ENCODE assay signal across 26 mouse cellular contexts in genomic region chr16:88747943-88748342, GRCm38 (mm10). TPM values are rescaled to one million over a fixed set of nuclear protein-coding genes. Genes with fewer than 3 reads are reported as not detected.
DNase-seq lines count a peak whose midpoint lies in the region.
"Had no signal": no experiment of that assay in that cellular context is flagged by ENCODE, and none has a peak within 500 bp of the region (broad histone marks: within the 10 kb centered on the region; RNA-seq: fewer than 3 reads in every experiment).

No protein-coding gene starts in this region.

- DNase-seq in cerebellum, postnatal 10 days = peak; percentile 24 to 38
- no peak for DNase-seq in cerebellum, adult 9-10 months
- peak; percentile 5 for DNase-seq in layer of hippocampus, adult 11-12 months (ENCODE audit: low spot score)
- DNase-seq in layer of hippocampus, adult 9-11 months = no peak
- peak; percentile 4 to 18 for DNase-seq in layer of hippocampus, postnatal 10 days (ENCODE audit: low spot score in 2 of 2)
- no peak for DNase-seq in cerebellum, adult 9-11 months
- no peak for DNase-seq in kidney, adult 11 months
- DNase-seq: adrenal gland, postnatal 10 days; cerebellum, adult 18-20 months; embryo, embryonic 11 days; gastrocnemius, adult 2 months; gastrocnemius, postnatal 36 days; heart, adult 18-20 months; heart, postnatal 36 days; kidney, adult 8-10 months; lung, embryonic 14.5 days; lung, postnatal 14 days; right cerebral cortex, postnatal 25 days; spleen, adult 18-20 months; thymus, postnatal 14 days had no signal

RNA-seq across cellular contexts. Expression of gene Krtap13, which starts 3.5 kb away (rescaled TPM):
- not detected for total RNA-seq in layer of hippocampus, postnatal 10 days (2021)
- total RNA-seq: adrenal gland, postnatal 10 days; CH12.LX; ES-E14; gastrocnemius, adult 2 months; gastrocnemius, postnatal 36 days; heart, adult 18-20 months; heart, postnatal 36 days; hindbrain, postnatal 0 days; left cerebral cortex, adult 2 months; left cerebral cortex, postnatal 25 days; liver, adult 2 months had no signal

RNA-seq across cellular contexts. Expression of gene 2310034C09Rik, which starts 10.7 kb away (rescaled TPM):
- not detected for total RNA-seq in layer of hippocampus, postnatal 10 days (2021)
- total RNA-seq: adrenal gland, postnatal 10 days; CH12.LX; ES-E14; gastrocnemius, adult 2 months; gastrocnemius, postnatal 36 days; heart, adult 18-20 months; heart, postnatal 36 days; hindbrain, postnatal 0 days; left cerebral cortex, adult 2 months; left cerebral cortex, postnatal 25 days; liver, adult 2 months had no signal

RNA-seq across cellular contexts. Expression of gene Krtap13-1, which starts 19.3 kb away (rescaled TPM):
- not detected for total RNA-seq in layer of hippocampus, postnatal 10 days (2021)
- total RNA-seq: adrenal gland, postnatal 10 days; CH12.LX; ES-E14; gastrocnemius, adult 2 months; gastrocnemius, postnatal 36 days; heart, adult 18-20 months; heart, postnatal 36 days; hindbrain, postnatal 0 days; left cerebral cortex, adult 2 months; left cerebral cortex, postnatal 25 days; liver, adult 2 months had no signal

RNA-seq across cellular contexts. Expression of gene 2310057N15Rik, which starts 26.1 kb away (rescaled TPM):
- total RNA-seq in layer of hippocampus, postnatal 10 days (2021) = not detected
- total RNA-seq: adrenal gland, postnatal 10 days; CH12.LX; ES-E14; gastrocnemius, adult 2 months; gastrocnemius, postnatal 36 days; heart, adult 18-20 months; heart, postnatal 36 days; hindbrain, postnatal 0 days; left cerebral cortex, adult 2 months; left cerebral cortex, postnatal 25 days; liver, adult 2 months had no signal

RNA-seq across cellular contexts. Expression of gene Gm5965, which starts 29.8 kb away (rescaled TPM):
- not detected for total RNA-seq in layer of hippocampus, postnatal 10 days (2021)
- total RNA-seq: adrenal gland, postnatal 10 days; CH12.LX; ES-E14; gastrocnemius, adult 2 months; gastrocnemius, postnatal 36 days; heart, adult 18-20 months; heart, postnatal 36 days; hindbrain, postnatal 0 days; left cerebral cortex, adult 2 months; left cerebral cortex, postnatal 25 days; liver, adult 2 months had no signal

Comparison
In these comparisons a context has a peak if more than half of its experiments do, and no peak if none do; other contexts are left out.
1. DNase-seq: peak in cerebellum, postnatal 10 days (2 of 2), layer of hippocampus, adult 11-12 months (single experiment) and layer of hippocampus, postnatal 10 days (2 of 2); none in cerebellum, adult 9-10 months (single experiment), layer of hippocampus, adult 9-11 months (single experiment), cerebellum, adult 9-11 months (single experiment) and kidney, adult 11 months (single experiment).